Mouse (Mus musculus) frontal cortex, postnatal 14 days (tissue): ENCODE results near the gene Ap2a2.

ENCODE experiments used
- DNase-seq, 2 experiments: peaks; one replicate each; pipeline ENCODE4 v3.0.0; 2022; ENCODE audit warnings: low spot score in 2 of 2

Gene Ap2a2

GRCm38 (mm10) chr7:141561682-141562391 lies at the start of gene Ap2a2:
TSS of gene Ap2a2 (plus strand) at chr7:141562173.
- DNase-seq, result peak; percentile 81 to 84

GRCm38 (mm10) chr7:141517638-141518037 lies 44.3 kb upstream of the Ap2a2 start:
- no peak for DNase-seq

- no peak for DNase-seq
Measured at GRCm38 (mm10) chr7:141518296-141518695, 43.7 kb upstream of the Ap2a2 start.

- no peak for DNase-seq
Measured at GRCm38 (mm10) chr7:141518926-141519325, 43.0 kb upstream of the Ap2a2 start.

- no peak for DNase-seq
Measured at GRCm38 (mm10) chr7:141519795-141520194, 42.2 kb upstream of the Ap2a2 start.

- no peak for DNase-seq
Measured at GRCm38 (mm10) chr7:141523007-141523406, 39.0 kb upstream of the Ap2a2 start.

- no peak for DNase-seq
Measured at GRCm38 (mm10) chr7:141524271-141524670, 37.7 kb upstream of the Ap2a2 start.

- peak; percentile 75 to 78 for DNase-seq
Measured at GRCm38 (mm10) chr7:141524760-141525579, 37.0 kb upstream of the Ap2a2 start.

GRCm38 (mm10) chr7:141525580-141525925 lies 36.4 kb upstream of the Ap2a2 start:
- no peak for DNase-seq

- no peak for DNase-seq
Measured at GRCm38 (mm10) chr7:141535570-141535969, 26.4 kb upstream of the Ap2a2 start.

- no peak for DNase-seq
Measured at GRCm38 (mm10) chr7:141538852-141539555, 23.0 kb upstream of the Ap2a2 start.

- peak; percentile 94 to 95 for DNase-seq
Measured at GRCm38 (mm10) chr7:141539556-141540311, 22.2 kb upstream of the Ap2a2 start, which contains the start of gene Chid1. TSS of gene Chid1 (minus strand) at chr7:141539857.

- peak; percentile 62 to 72 for DNase-seq
Measured at GRCm38 (mm10) chr7:141540312-141541081, 21.5 kb upstream of the Ap2a2 start.

- no peak for DNase-seq
Measured at GRCm38 (mm10) chr7:141541681-141542080, 20.3 kb upstream of the Ap2a2 start.

- no peak for DNase-seq
Measured at GRCm38 (mm10) chr7:141542588-141542987, 19.4 kb upstream of the Ap2a2 start.

GRCm38 (mm10) chr7:141544654-141545053 lies 17.3 kb upstream of the Ap2a2 start:
- DNase-seq, result no peak

- DNase-seq, result no peak
Measured at GRCm38 (mm10) chr7:141549432-141550061, 12.4 kb upstream of the Ap2a2 start.

- DNase-seq, result no peak
Measured at GRCm38 (mm10) chr7:141550464-141550863, 11.5 kb upstream of the Ap2a2 start.

GRCm38 (mm10) chr7:141558329-141558776 lies 3.6 kb upstream of the Ap2a2 start:
- DNase-seq, result no peak

GRCm38 (mm10) chr7:141558946-141559345 lies 3.0 kb upstream of the Ap2a2 start:
- DNase-seq, result no peak
